Mouse (Mus musculus) embryonic facial prominence, embryonic 15.5 days (tissue): ENCODE results near the gene Rpl37a. TPM values are rescaled to one million over a fixed set of nuclear protein-coding genes. Genes with fewer than 3 reads are reported as not detected.

Source experiments
- ATAC-seq: fragments of 200-750 bp; cut with Nextera tagmentation; 2 replicates; pipeline ENCODE4 v1.8.0; 2017; ENCODE audit warnings: low read depth, moderate TSS enrichment; ENCODE audit not compliant: insufficient number of reproducible peaks, low FRiP score, low TSS enrichment
- H3K27ac ChIP-seq: fragments of 300-500 bp; sonication (generic); replicated peaks from 2 replicates; pipeline ENCODE4 v1.5.1; 2015; ENCODE audit warnings: mild to moderate bottlenecking, inconsistent platforms
- H3K27me3 ChIP-seq: fragments of 300-500 bp; sonication (generic); 2 replicates; pipeline ENCODE4 v1.6.1; 2015; ENCODE audit warnings: inconsistent platforms
- H3K36me3 ChIP-seq: fragments of 300-500 bp; sonication (generic); 2 replicates; pipeline ENCODE4 v1.6.1; 2015; ENCODE audit warnings: mild to moderate bottlenecking, inconsistent platforms
- H3K4me1 ChIP-seq: fragments of 300-500 bp; sonication (generic); 2 replicates; pipeline ENCODE4 v1.6.1; 2015; ENCODE audit warnings: inconsistent platforms
- H3K4me2 ChIP-seq: fragments of 300-500 bp; sonication (generic); replicated peaks from 2 replicates; pipeline ENCODE4 v1.6.1; 2015; ENCODE audit warnings: mild to moderate bottlenecking, inconsistent platforms
- H3K4me3 ChIP-seq: fragments of 300-500 bp; sonication (generic); replicated peaks from 2 replicates; pipeline ENCODE4 v1.5.1; 2015; ENCODE audit warnings: mild to moderate bottlenecking, inconsistent platforms
- H3K9ac ChIP-seq: fragments of 300-500 bp; sonication (generic); 2 replicates; pipeline ENCODE4 v1.6.1; 2015; ENCODE audit warnings: inconsistent platforms
- H3K9me3 ChIP-seq: fragments of 300-500 bp; sonication (generic); replicated peaks from 2 replicates; pipeline ENCODE4 v1.6.1; 2016; ENCODE audit warnings: inconsistent platforms
- WGBS: fragments of 180-500 bp; shearing (Covaris S2); methylation state at CpG from one replicate; pipeline ENCODE4 v1.1.7; 2015; 5-methylcytosine and 5-hydroxymethylcytosine counted together
- polyA plus RNA-seq: library from polyadenylated mRNA; unstranded; fragments of >200 nt; fragmentation: Nextera tagmentation; extraction: Ambion mirVana; gene quantifications from 2 replicates; pipeline ENCODE4 v1.2.1, GENCODE M21; 2015

Gene Rpl37a
- polyA plus RNA-seq, 1 experiment from 2014 or later = 1,967 TPM

- no peak overlapping the region for H3K9ac ChIP-seq
- no peak for ATAC-seq
- 73% methylated on average over 15 of the region's 15 CpGs for WGBS
Observed at GRCm38 (mm10) chr1:72738946-72739680, 28.0 kb downstream of the Rpl37a start.

GRCm38 (mm10) chr1:72739681-72740063 is 28.6 kb downstream of the Rpl37a start:
- no peak overlapping the region for H3K4me3 ChIP-seq
- no peaks in the 10 kb centered on the region for H3K27me3 ChIP-seq
- H3K4me2 ChIP-seq = no peak overlapping the region
- H3K9me3 ChIP-seq = no peaks in the 10 kb centered on the region
- 39% methylated on average over 10 of the region's 10 CpGs for WGBS
- ATAC-seq = 0 out of 2 replicates have a peak, but pooled peaks have one; percentile 36
- H3K9ac ChIP-seq = no peak overlapping the region
- peaks cover 36% of the 10 kb centered on the region for H3K4me1 ChIP-seq
- peak overlapping the region; percentile 56 for H3K27ac ChIP-seq
- no peaks in the 10 kb centered on the region for H3K36me3 ChIP-seq

More at GRCm38 (mm10) chr1:72738946-72739680, 28.0 kb downstream of the Rpl37a start:
- Histone ChIP-seq H3K4me1 (peaks cover 36% of the 10 kb centered on the region), H3K36me3 (no peaks in the 10 kb centered on the region), H3K27ac (peak overlapping the region; percentile 56), H3K27me3 (no peaks in the 10 kb centered on the region), H3K4me2 (no peak overlapping the region), H3K4me3 (no peak overlapping the region), H3K9me3 (no peaks in the 10 kb centered on the region)

- no peak overlapping the region for H3K4me3 ChIP-seq
Observed at GRCm38 (mm10) chr1:72741406-72741805, 30.3 kb downstream of the Rpl37a start.

DNA sequence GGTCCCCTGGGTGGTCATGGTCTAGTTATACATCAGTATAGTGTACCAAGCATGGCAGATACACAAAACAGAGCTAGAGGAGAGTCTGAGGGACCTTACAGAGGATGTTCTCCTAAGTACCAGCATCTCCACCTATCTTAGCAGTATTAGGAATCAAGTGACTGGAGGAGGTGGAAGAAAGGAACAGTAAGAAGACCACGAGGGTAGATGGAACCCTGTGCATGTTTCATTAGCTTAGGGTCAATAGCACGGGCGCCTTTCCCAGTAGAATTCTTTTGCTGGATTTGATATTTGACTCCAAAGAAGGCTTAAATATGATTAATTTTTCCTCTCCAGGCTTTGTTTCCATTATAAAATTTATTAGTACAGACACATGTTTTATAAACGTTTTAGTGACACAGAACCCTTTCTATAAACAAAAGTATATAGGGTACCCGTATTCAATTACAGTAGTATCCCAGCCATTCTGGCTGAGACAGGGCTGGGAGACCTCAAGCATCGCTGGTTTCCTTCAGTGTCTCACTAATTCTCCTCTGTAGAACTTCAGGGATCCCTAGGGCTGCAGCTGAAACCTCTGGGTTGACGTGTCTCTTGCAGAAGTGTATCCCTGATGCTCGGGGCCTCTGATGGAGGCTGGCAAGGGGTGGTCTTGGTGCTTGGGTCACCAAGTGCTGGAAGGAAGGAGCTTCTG is 33.9 kb downstream of the Rpl37a start:
- no peak overlapping the region for H3K4me2 ChIP-seq
- no peak overlapping the region for H3K9ac ChIP-seq
- ATAC-seq = no peak
- no peaks in the 10 kb centered on the region for H3K9me3 ChIP-seq
- no peak overlapping the region; the same call in 1 of the 2 replicates for H3K27ac ChIP-seq
- H3K27me3 ChIP-seq = no peaks in the 10 kb centered on the region
- WGBS = 65% methylated on average over 8 of the region's 8 CpGs
- no peaks in the 10 kb centered on the region for H3K36me3 ChIP-seq
- H3K4me3 ChIP-seq = no peak overlapping the region
- H3K4me1 ChIP-seq = peaks cover 12% of the 10 kb centered on the region

More at GRCm38 (mm10) chr1:72741406-72741805, 30.3 kb downstream of the Rpl37a start:
- Histone ChIP-seq H3K27ac (no peak overlapping the region), H3K4me1 (peaks cover 33% of the 10 kb centered on the region), H3K36me3 (no peaks in the 10 kb centered on the region), H3K4me2 (no peak overlapping the region), H3K9me3 (no peaks in the 10 kb centered on the region), H3K9ac (no peak overlapping the region), H3K27me3 (no peaks in the 10 kb centered on the region)
- ATAC-seq = no peak
- 73% methylated on average over 5 of the region's 5 CpGs for WGBS

- ATAC-seq = peak; percentile 84; the same call in 1 of the 2 replicates
- 36% methylated on average over 7 of the region's 7 CpGs for WGBS
- Histone ChIP-seq H3K4me1 (peaks cover 21% of the 10 kb centered on the region), H3K9ac (no peak overlapping the region), H3K4me3 (no peak overlapping the region), H3K27ac (peak overlapping the region; percentile 68), H3K36me3 (no peaks in the 10 kb centered on the region), H3K27me3 (no peaks in the 10 kb centered on the region), H3K4me2 (no peak overlapping the region), H3K9me3 (no peaks in the 10 kb centered on the region)
Observed at GRCm38 (mm10) chr1:72746382-72746781, 35.3 kb downstream of the Rpl37a start.

GRCm38 (mm10) chr1:72751371-72751781 is 40.3 kb downstream of the Rpl37a start:
- no peaks in the 10 kb centered on the region for H3K27me3 ChIP-seq
- H3K4me3 ChIP-seq = no peak overlapping the region
- no peak for ATAC-seq
- no peak overlapping the region for H3K9ac ChIP-seq
- no peak overlapping the region for H3K4me2 ChIP-seq
- H3K27ac ChIP-seq = peak overlapping the region; percentile 56
- H3K9me3 ChIP-seq = no peaks in the 10 kb centered on the region
- WGBS = 65% methylated on average over 7 of the region's 7 CpGs
- H3K36me3 ChIP-seq = no peaks in the 10 kb centered on the region
- peaks cover 46% of the 10 kb centered on the region for H3K4me1 ChIP-seq

DNA sequence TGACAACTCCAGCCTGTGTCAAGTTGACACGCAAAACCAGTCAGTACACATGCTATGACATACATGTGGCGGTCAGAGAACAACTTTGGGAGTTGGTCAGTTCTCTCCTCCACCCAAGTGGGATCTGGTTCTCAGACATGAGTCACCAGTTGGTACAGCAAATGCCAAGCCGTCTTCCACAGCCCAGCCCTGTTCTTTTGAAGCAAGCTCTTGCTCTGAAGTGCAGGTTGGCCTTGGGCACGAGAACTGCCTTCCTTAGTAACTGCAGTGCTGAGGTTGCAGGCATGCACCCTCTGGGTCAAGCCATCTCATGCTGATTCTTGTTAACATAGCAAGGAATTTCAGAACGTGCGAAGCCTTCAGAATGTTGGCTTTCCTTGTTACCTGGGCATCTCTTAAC is 42.1 kb downstream of the Rpl37a start:
- Histone ChIP-seq H3K4me3 (no peak overlapping the region), H3K4me2 (no peak overlapping the region), H3K4me1 (peaks cover 38% of the 10 kb centered on the region), H3K36me3 (no peaks in the 10 kb centered on the region), H3K27me3 (no peaks in the 10 kb centered on the region), H3K9ac (no peak overlapping the region), H3K9me3 (no peaks in the 10 kb centered on the region), H3K27ac (peak overlapping the region; percentile 8; the same call in 1 of the 2 replicates)
- 63% methylated on average over 6 of the region's 6 CpGs for WGBS
- no peak for ATAC-seq

- H3K27ac ChIP-seq = peak overlapping the region; percentile 3; the same call in 1 of the 2 replicates
- 38% methylated on average over 8 of the region's 8 CpGs for WGBS
- H3K4me2 ChIP-seq = no peak overlapping the region
- H3K9ac ChIP-seq = no peak overlapping the region
- no peaks in the 10 kb centered on the region for H3K27me3 ChIP-seq
- H3K9me3 ChIP-seq = no peaks in the 10 kb centered on the region
- ATAC-seq = no peak
- peaks cover 38% of the 10 kb centered on the region for H3K4me1 ChIP-seq
- H3K36me3 ChIP-seq = no peaks in the 10 kb centered on the region
- H3K4me3 ChIP-seq = no peak overlapping the region
Observed at GRCm38 (mm10) chr1:72755227-72755626, 44.1 kb downstream of the Rpl37a start.

DNA sequence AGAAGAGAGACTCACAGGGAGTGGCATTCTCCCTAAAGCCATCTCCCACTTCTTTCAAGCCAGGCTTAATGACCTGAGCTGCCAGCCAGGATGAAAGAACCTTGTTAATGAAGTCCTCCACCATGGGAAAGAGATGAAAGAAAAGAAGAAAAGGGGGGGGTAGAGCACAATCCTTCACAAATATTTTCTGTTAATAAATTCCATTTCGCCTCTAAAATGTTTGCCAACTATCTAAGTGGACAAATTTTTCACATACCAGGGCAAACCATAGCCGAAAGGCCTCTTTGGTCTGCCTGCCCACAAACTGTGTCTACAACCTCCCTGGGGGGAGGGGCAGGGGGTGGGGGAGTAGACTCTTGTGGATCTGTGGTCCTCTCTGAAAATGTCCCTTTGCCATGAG is 44.7 kb downstream of the Rpl37a start:
- 20% methylated on average over 2 of the region's 2 CpGs for WGBS
- H3K27me3 ChIP-seq = no peaks in the 10 kb centered on the region
- ATAC-seq = no peak

DNA sequence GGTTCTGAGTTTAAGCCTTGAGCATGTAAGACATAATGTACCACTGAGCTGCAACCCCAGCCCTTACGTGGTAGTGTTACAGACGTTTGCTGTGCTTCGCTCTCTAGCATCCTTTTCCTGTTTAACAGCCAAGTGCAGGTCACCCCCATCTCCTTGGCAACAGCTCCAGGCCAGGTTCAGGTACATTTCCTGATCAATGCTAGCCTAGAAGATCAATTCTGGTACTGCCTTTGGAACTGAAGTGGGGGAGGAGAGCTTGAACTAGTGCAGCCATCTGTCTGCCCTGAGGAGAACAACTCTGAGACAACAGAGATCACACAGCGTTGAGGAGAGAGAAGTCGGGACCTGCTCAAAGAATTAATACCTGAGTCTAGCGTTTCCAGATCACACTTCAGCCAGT is 48.7 kb downstream of the Rpl37a start:
- peaks cover 23% of the 10 kb centered on the region for H3K4me1 ChIP-seq
- ATAC-seq = no peak
- no peaks in the 10 kb centered on the region for H3K36me3 ChIP-seq
- 68% methylated on average over 6 of the region's 6 CpGs for WGBS
- no peak overlapping the region for H3K9ac ChIP-seq
- H3K27ac ChIP-seq = no peak overlapping the region
- H3K4me2 ChIP-seq = no peak overlapping the region
- H3K4me3 ChIP-seq = no peak overlapping the region
- H3K27me3 ChIP-seq = no peaks in the 10 kb centered on the region
- H3K9me3 ChIP-seq = no peaks in the 10 kb centered on the region

More for the DNA sequence above, 44.7 kb downstream of the Rpl37a start:
- Histone ChIP-seq H3K9ac (no peak overlapping the region), H3K4me3 (no peak overlapping the region), H3K4me1 (peaks cover 32% of the 10 kb centered on the region), H3K9me3 (no peaks in the 10 kb centered on the region), H3K27ac (peak overlapping the region; percentile 28; the same call in 1 of the 2 replicates), H3K4me2 (no peak overlapping the region), H3K36me3 (no peaks in the 10 kb centered on the region)
